Mouse (Mus musculus) E14TG2a.4 (cell line): Measurements from ENCODE around the gene Pimreg.

Experiments
- CTCF ChIP-seq: conservative IDR thresholded peaks from 2 replicates; pipeline ENCODE4 v1.5.1; 2014; ENCODE audit warnings: low read length
- POU5F1 ChIP-seq: IDR thresholded peaks from 2 replicates; pipeline ENCODE4 v1.6.1; 2014; ENCODE audit warnings: low read length, borderline replicate concordance

GRCm38 (mm10) chr11:72029143-72029542, 12.7 kb upstream of the Pimreg start:
- peak; percentile 19 for TF ChIP-seq CTCF
- TF ChIP-seq POU5F1, result no peak
